Mouse (Mus musculus): ENCODE measurements around the gene Pdcd1lg2.

Pdcd1lg2 gene

DNA sequence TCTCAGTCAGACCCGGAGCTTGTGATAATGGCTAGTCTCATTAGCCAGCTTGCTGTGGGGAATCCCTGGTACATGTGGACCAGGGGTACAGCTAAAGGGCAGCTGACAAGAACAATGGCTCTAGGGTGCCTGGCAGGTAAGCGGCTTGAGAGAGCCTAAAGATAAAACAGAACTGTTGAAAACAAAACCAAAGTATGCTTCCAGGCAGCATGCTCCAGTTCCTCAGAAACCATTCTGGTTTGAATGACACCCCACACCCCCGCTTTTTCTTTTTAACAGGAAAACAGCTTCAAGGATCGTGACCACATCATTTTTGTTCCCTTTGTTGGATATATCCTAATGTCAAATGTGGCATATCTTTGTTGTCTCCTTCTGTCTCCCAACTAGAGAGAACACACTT is at the start of gene Pdcd1lg2:
TSS of gene Pdcd1lg2 (plus strand) at position 301 of the 400 bp plus-strand sequence.
- no peak for DNase-seq (ENCODE audit: low spot score)

GRCm38 (mm10) chr19:29361468-29362130 is 49.1 kb upstream of the Pdcd1lg2 start:
- peak; percentile 90 for DNase-seq (ENCODE audit: low spot score)

DNA sequence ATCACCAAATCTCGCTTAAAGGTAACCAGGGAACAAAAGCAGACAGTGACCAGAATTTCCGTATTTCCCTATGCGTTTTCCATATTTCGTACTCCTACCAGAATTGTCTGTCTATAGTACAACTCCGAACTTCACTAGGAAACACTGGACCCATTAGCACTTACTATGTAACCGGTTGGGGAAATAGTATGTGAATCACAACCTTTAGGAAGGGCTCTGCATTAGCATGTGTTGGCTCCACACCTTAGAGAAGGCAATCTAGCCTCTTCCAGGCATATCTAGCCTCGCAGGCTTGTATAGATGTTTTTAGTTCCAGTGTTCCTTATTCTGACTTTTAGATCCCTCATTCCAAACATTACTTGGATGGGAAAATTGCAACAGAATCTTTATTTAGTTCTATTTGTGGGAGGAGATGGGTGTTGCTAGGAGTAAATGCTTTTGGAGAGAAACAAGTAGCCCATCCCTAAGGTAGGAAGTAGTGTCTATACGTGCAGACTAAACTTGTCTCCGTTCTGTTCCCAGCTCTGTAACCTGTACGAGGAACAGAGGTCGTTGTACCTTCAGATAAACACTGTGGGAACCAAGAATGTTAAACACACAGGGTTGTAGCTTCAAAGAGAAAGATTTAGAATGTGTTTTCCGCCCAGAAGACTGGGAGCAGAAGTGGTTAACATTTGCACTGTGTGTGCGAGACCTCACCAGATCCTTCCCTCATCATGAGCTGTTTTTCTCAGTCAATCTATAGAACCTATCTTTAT is 48.4 kb upstream of the Pdcd1lg2 start:
- DNase-seq (ENCODE audit: low spot score), result no peak

- DNase-seq (ENCODE audit: low spot score), result no peak
These were observed 47.2 kb upstream of the Pdcd1lg2 start for GRCm38 (mm10) chr19:29363557-29363956.

GRCm38 (mm10) chr19:29364076-29364475 is 46.6 kb upstream of the Pdcd1lg2 start:
- no peak for DNase-seq (ENCODE audit: low spot score)

GRCm38 (mm10) chr19:29365105-29365504 is 45.6 kb upstream of the Pdcd1lg2 start:
- DNase-seq (ENCODE audit: low spot score), result no peak

DNA sequence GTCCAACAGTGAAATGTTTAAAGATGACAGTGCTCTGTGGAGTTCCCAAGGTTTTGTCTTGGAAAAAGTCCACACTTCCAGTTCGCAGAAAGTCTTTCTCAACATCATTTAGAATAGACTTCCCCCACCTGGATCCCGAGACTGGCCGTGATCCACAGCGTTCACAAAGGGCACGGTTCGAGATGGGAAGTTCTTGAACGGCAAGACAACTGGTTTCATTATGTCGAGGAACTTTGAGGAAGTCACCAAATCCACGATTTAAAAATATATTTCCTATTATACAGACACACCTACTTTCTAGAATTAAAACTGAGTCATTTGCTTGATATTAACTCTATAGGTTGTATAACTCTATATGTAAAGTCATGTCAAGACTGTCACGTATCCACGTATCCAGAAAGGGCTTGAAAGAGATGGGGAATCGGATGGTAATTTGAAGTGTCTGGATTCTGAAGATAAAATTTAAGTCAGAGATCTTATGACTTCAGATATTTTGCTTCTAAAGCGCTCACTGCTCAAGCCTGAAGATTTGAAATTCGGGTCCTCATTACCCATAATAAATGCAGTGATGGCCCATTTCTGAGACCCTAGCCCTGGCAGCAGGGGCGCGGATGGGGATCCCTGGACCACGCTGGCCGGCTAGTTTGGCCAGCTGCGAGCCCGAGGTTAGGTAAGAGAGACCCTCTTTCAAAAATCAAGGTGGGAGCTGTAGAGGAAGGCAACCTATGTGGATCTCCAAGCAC is 44.3 kb upstream of the Pdcd1lg2 start:
- DNase-seq (ENCODE audit: low spot score), result no peak

DNA sequence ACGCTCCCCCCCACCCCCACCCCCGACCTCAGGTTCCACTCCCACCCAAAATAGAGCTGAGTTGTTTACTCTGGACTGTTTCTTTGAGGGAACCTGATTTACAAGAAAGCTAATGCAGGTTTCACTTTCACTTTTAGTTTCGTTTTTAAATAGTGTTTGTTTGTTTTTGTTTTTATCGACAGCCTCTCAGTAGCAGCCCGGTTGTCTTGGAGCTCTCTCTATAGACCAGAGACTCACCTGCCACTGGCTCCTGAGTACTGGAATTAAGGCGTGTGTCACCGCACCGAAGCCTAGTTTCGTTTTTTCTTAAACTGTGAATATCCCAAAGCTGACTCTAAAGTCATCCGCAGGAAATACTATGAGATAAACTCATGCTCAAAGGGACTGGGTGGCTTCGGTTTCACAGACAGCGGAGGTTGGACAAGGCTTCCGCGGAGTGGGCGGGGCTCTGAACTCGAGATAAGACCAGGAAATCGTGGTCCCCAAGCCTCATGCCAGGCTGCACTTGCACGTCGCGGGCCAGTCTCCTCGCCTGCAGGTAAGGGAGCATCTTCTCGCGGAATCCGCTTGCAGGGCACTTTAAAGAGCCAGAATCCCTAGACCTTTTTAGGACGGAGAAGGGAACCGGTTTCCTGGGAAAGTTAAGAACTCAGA is 43.6 kb upstream of the Pdcd1lg2 start, which contains the start of the genes Plgrkt and Cd274:
TSS of gene Plgrkt (minus strand) at position 422 of the 654 bp plus-strand sequence.
TSS of gene Cd274 (plus strand) at position 487 of the 654 bp plus-strand sequence.
- DNase-seq (ENCODE audit: low spot score), result peak; percentile 30

DNA sequence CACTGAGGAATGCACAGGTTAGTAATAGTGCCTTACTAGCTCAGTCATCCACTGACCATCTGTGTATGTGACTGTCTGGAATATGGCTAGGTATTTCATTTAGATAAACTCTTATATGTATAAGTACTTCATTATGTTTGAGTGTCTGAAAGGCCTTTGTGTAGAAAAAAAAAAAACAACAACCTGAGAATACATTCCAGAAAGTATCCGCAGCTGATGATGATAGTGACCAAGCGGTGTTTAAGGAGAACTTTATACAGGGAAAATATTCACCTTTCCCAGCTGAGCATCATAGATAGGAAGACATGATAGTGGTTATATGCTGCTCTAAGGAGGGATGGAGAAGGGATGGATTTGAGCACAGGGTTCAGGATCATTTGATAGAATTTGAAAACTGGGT is 42.7 kb upstream of the Pdcd1lg2 start:
- no peak for DNase-seq (ENCODE audit: low spot score)

DNA sequence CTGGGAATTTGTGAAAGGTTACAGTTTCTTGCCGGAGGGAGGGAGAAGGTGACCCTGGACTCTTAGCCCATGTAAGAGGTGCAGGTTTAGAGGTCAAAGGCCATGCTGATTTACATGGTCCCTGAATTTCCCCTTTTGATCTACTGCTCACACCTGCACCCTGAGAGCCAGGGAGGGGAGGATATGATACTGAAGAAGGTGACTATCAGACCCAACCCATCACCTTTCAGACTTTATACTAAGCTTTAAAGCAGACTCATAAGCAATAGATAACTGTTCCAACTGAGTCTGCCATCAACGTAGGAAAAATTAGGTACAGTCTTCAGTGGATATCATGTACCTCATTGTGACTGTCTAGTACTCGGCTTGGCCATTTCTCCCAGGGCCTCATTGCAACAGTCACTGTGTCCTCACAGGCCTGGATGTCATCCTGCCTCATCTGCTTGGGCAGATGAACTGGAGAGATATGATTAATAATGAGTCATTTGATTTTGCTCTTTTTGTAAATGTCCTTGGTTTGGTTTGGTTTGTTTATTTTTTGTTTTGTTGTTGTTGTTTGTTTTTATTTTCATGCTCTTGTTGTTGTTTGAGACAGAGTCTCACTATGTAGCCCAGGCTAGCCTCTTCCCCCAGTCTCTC is 41.9 kb upstream of the Pdcd1lg2 start:
- no peak for DNase-seq (ENCODE audit: low spot score)

- no peak for DNase-seq (ENCODE audit: low spot score)
These were observed 40.6 kb upstream of the Pdcd1lg2 start for GRCm38 (mm10) chr19:29370112-29370511.

GRCm38 (mm10) chr19:29370545-29371283 is 40.0 kb upstream of the Pdcd1lg2 start:
- DNase-seq (ENCODE audit: low spot score), result no peak

DNA sequence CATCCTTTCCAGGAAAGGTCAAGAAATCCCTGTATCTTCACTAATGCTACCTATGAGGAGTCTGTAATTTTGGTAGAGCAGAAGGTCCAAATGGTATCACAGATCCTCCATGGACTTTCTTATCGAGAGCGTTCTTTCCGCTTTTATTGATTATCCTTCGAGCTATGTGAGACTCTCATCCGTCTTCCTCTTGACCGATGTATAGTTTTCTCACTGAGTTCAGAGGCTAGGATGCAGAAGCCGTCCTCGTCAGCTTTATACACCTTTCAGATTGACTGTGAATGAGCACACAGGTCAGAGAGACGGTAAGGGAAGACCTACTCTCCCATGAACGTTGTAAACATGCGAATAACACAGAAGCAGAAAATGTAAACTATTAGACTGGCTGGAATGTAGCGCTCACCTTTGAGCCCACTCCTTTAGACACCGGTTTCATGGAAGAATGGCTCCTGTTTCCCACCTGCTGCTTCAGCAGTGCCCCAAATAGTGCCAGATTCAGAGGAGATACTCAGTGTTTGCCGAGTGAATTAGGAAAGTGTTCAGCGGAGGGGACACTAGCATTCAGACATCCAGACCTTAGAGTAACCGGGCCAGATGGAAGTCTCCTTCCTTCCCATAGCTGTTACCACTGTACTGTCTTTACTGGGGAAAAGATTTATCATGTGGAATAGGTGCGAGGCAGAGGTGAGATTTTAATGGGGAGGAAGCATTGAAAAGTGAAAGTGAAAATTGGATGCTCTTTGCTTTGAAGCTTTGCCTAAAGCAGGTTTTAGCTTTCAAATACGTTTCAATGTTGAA is 39.2 kb upstream of the Pdcd1lg2 start:
- no peak for DNase-seq (ENCODE audit: low spot score)

DNA sequence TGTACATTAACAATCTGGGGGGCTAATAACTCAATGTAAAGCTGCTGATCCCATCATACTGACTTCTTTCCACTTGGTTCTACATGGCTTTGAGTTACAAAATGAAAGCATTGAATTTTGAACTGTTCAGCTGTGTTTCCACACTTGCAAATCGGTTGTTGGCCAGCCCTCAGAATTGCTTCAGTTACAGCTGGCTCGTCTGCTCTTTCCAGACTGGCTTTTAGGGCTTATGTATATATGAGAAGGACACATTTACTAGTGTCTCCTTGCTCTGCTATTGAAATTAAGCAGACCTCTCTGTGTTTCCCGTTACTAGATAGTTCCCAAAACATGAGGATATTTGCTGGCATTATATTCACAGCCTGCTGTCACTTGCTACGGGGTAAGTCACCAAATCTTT is 38.6 kb upstream of the Pdcd1lg2 start:
- no peak for DNase-seq (ENCODE audit: low spot score)

- no peak for DNase-seq (ENCODE audit: low spot score)
These were observed 38.1 kb upstream of the Pdcd1lg2 start for GRCm38 (mm10) chr19:29372621-29373020.

DNA sequence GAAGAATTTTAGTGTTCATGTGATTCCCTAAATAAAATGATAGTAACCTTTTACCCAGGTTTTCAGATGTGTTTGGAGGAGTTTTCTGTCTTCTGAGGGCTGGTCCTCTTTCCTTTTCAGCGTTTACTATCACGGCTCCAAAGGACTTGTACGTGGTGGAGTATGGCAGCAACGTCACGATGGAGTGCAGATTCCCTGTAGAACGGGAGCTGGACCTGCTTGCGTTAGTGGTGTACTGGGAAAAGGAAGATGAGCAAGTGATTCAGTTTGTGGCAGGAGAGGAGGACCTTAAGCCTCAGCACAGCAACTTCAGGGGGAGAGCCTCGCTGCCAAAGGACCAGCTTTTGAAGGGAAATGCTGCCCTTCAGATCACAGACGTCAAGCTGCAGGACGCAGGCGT is 37.3 kb upstream of the Pdcd1lg2 start:
- DNase-seq (ENCODE audit: low spot score), result no peak

- DNase-seq (ENCODE audit: low spot score), result no peak
These were observed 35.8 kb upstream of the Pdcd1lg2 start for GRCm38 (mm10) chr19:29374947-29375346.

DNA sequence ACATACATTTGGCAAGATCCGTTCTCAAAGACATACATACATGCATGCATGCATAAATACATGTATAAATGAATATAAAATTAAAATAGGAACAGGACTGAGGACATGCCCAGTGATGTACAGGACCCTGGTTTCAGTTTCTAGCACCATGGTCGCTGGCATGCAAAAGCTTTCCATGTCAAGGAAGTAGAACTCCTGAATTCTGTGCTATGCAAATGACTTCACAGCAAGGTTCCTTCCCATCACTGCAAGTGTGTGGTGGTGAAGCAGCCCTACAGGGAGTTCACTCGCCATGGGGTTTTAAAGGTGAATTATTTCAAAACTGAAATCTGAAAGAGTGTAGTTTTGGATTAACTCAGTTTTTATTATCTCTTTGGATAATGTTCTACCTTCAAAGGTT is 34.3 kb upstream of the Pdcd1lg2 start:
- DNase-seq (ENCODE audit: low spot score), result no peak

GRCm38 (mm10) chr19:29379839-29380603 is 30.7 kb upstream of the Pdcd1lg2 start:
- no peak for DNase-seq (ENCODE audit: low spot score)

Measured in left cerebral cortex, adult 11 months (tissue).